Mouse (Mus musculus): Measurements from ENCODE around the gene Atp1a2. TPM values are rescaled to one million over a fixed set of nuclear protein-coding genes. Genes with fewer than 3 reads are reported as not detected.

The Atp1a2 gene
- polyA plus RNA-seq, 1 experiment = 6.4 TPM

- WGBS = 18% methylated on average over 94 of the region's 94 CpGs
- no peak for DNase-seq (ENCODE audit: low read depth, low spot score)
Observed at GRCm38 (mm10) chr1:172325680-172326535, 28.0 kb upstream of the Atp1a2 start.

GRCm38 (mm10) chr1:172324725-172325124 is 26.9 kb upstream of the Atp1a2 start:
- WGBS = 25% methylated on average over 7 of the region's 7 CpGs
- DNase-seq (ENCODE audit: low read depth, low spot score) = peak; percentile 44

GRCm38 (mm10) chr1:172323801-172324359 is 26.0 kb upstream of the Atp1a2 start:
- DNase-seq (ENCODE audit: low read depth, low spot score) = no peak
- 84% methylated on average over 6 of the region's 6 CpGs for WGBS

GRCm38 (mm10) chr1:172323298-172323697 is 25.4 kb upstream of the Atp1a2 start:
- no peak for DNase-seq (ENCODE audit: low read depth, low spot score)
- WGBS = 66% methylated on average over 5 of the region's 5 CpGs

- no peak for DNase-seq (ENCODE audit: low read depth, low spot score)
- 69% methylated on average over 13 of the region's 13 CpGs for WGBS
Observed at GRCm38 (mm10) chr1:172322725-172323124, 24.9 kb upstream of the Atp1a2 start.

GRCm38 (mm10) chr1:172319921-172320411 is 22.1 kb upstream of the Atp1a2 start:
- DNase-seq (ENCODE audit: low read depth, low spot score) = no peak
- WGBS = 46% methylated on average over 5 of the region's 5 CpGs

- no peak for DNase-seq (ENCODE audit: low read depth, low spot score)
- 87% methylated on average over 7 of the region's 7 CpGs for WGBS
Observed at GRCm38 (mm10) chr1:172319346-172319745, 21.5 kb upstream of the Atp1a2 start.

GRCm38 (mm10) chr1:172318424-172319035 is 20.7 kb upstream of the Atp1a2 start:
- no peak for DNase-seq (ENCODE audit: low read depth, low spot score)
- 95% methylated on average over 19 of the region's 19 CpGs for WGBS

- no peak for DNase-seq (ENCODE audit: low read depth, low spot score)
Observed at GRCm38 (mm10) chr1:172317946-172318345, 20.1 kb upstream of the Atp1a2 start.

GRCm38 (mm10) chr1:172317431-172317830 is 19.6 kb upstream of the Atp1a2 start:
- DNase-seq (ENCODE audit: low read depth, low spot score) = no peak
- WGBS = 87% methylated on average over 18 of the region's 18 CpGs

More at GRCm38 (mm10) chr1:172317946-172318345, 20.1 kb upstream of the Atp1a2 start:
- 91% methylated on average over 15 of the region's 15 CpGs for WGBS

- DNase-seq (ENCODE audit: low read depth, low spot score) = no peak
- WGBS = 91% methylated on average over 3 of the region's 3 CpGs
Observed at GRCm38 (mm10) chr1:172314911-172315310, 17.0 kb upstream of the Atp1a2 start.

GRCm38 (mm10) chr1:172313613-172314411 is 15.9 kb upstream of the Atp1a2 start:
- no peak for DNase-seq (ENCODE audit: low read depth, low spot score)
- WGBS = 79% methylated on average over 10 of the region's 10 CpGs

- DNase-seq (ENCODE audit: low read depth, low spot score) = no peak
- 6% methylated on average over 16 of the region's 16 CpGs for WGBS
Observed at GRCm38 (mm10) chr1:172312768-172313561, 15.1 kb upstream of the Atp1a2 start.

- WGBS = under 1% methylated on average over 51 of the region's 55 CpGs
- DNase-seq (ENCODE audit: low read depth, low spot score) = peak; percentile 65
Observed at GRCm38 (mm10) chr1:172311921-172312767, 14.3 kb upstream of the Atp1a2 start.

GRCm38 (mm10) chr1:172311248-172311906 is 13.5 kb upstream of the Atp1a2 start:
- DNase-seq (ENCODE audit: low read depth, low spot score) = peak; percentile 91
- WGBS = under 1% methylated on average over 23 of the region's 23 CpGs

GRCm38 (mm10) chr1:172309699-172310398 is 12.0 kb upstream of the Atp1a2 start:
- peak; percentile 88 for DNase-seq (ENCODE audit: low read depth, low spot score)
- under 1% methylated on average over 14 of the region's 14 CpGs for WGBS

GRCm38 (mm10) chr1:172308409-172308808 is 10.5 kb upstream of the Atp1a2 start:
- DNase-seq (ENCODE audit: low read depth, low spot score) = no peak
- WGBS = 86% methylated on average over 1 of the region's 1 CpGs
